Mouse (Mus musculus) hindbrain, embryonic 11.5 days (tissue): ENCODE data around the gene Me1. TPM values are rescaled to one million over a fixed set of nuclear protein-coding genes. Genes with fewer than 3 reads are reported as not detected.
A peak's percentile ranks its signal among the peaks of the same experiment; 100 is the strongest.

Source experiments
- ATAC-seq: fragments of 200-750 bp; cut with Nextera tagmentation; 2 replicates; pipeline ENCODE4 v1.8.0; 2017; ENCODE audit warnings: mild to moderate bottlenecking, moderate TSS enrichment, moderate library complexity; ENCODE audit not compliant: low FRiP score
- DNase-seq: peaks from one replicate; pipeline ENCODE4 v3.0.0-alpha.2; 2015; ENCODE audit warnings: low spot score
- H3K27ac ChIP-seq: fragments of 300-500 bp; sonication (generic); 2 replicates; pipeline ENCODE4 v1.5.1; 2014; ENCODE audit warnings: mild to moderate bottlenecking, low read depth, low read length
- H3K27me3 ChIP-seq: fragments of 300-500 bp; sonication (generic); 2 replicates; pipeline ENCODE4 v1.6.1; 2014; ENCODE audit warnings: mild to moderate bottlenecking, low read length, moderate library complexity, mixed read lengths; ENCODE audit not compliant: control insufficient read depth, insufficient read depth
- H3K36me3 ChIP-seq: fragments of 300-500 bp; sonication (generic); 2 replicates; pipeline ENCODE4 v1.6.1; 2014; ENCODE audit warnings: mild to moderate bottlenecking, low read length, moderate library complexity, mixed read lengths; ENCODE audit not compliant: control insufficient read depth, insufficient read depth
- H3K4me1 ChIP-seq: fragments of 300-500 bp; sonication (generic); replicated peaks from 2 replicates; pipeline ENCODE4 v1.6.1; 2014; ENCODE audit warnings: low read length, mixed read lengths; ENCODE audit not compliant: control insufficient read depth, insufficient read depth
- H3K4me2 ChIP-seq: fragments of 300-500 bp; sonication (generic); replicated peaks from 2 replicates; pipeline ENCODE4 v1.6.1; 2014; ENCODE audit warnings: mild to moderate bottlenecking, low read depth, low read length
- H3K4me3 ChIP-seq: fragments of 300-500 bp; sonication (generic); 2 replicates; pipeline ENCODE4 v1.5.1; 2014; ENCODE audit warnings: low read depth, low read length
- H3K9ac ChIP-seq: fragments of 300-500 bp; sonication (generic); 2 replicates; pipeline ENCODE4 v1.6.1; 2014; ENCODE audit warnings: low read depth, low read length
- H3K9me3 ChIP-seq: fragments of 300-500 bp; sonication (generic); 2 replicates; pipeline ENCODE4 v1.6.1; 2016; ENCODE audit warnings: low read length; ENCODE audit not compliant: control insufficient read depth
- WGBS: fragments of 180-500 bp; shearing (Covaris S2); extraction: QIAGEN DNeasy Blood & Tissue Kit; methylation state at CpG from one replicate; pipeline ENCODE4 v1.1.7; 2014; 5-methylcytosine and 5-hydroxymethylcytosine counted together
- polyA plus RNA-seq: library from polyadenylated mRNA; unstranded; fragments of >200 nt; fragmentation: Nextera tagmentation; extraction: Ambion mirVana; gene quantifications from 2 replicates; pipeline ENCODE4 v1.2.1, GENCODE M21; 2014

The Me1 gene
- polyA plus RNA-seq, 1 experiment from 2014 or later, result 13.2 TPM

- 85% methylated on average over 11 of the region's 11 CpGs for WGBS
- no peaks in the 10 kb centered on the region for H3K4me1 ChIP-seq
Observed at GRCm38 (mm10) chr9:86679843-86680417, 15.8 kb downstream of the Me1 start.

GRCm38 (mm10) chr9:86676246-86676645, 19.5 kb downstream of the Me1 start:
- no peaks in the 10 kb centered on the region for H3K36me3 ChIP-seq
- H3K9me3 ChIP-seq, result no peaks in the 10 kb centered on the region
- no peak overlapping the region for H3K27ac ChIP-seq
- DNase-seq, result no peak
- 94% methylated on average over 3 of the region's 3 CpGs for WGBS
- H3K9ac ChIP-seq, result no peak overlapping the region
- no peak overlapping the region for H3K4me3 ChIP-seq
- no peaks in the 10 kb centered on the region for H3K27me3 ChIP-seq
- ATAC-seq, result no peak
- no peak overlapping the region for H3K4me2 ChIP-seq
- no peaks in the 10 kb centered on the region for H3K4me1 ChIP-seq

More at GRCm38 (mm10) chr9:86679843-86680417, 15.8 kb downstream of the Me1 start:
- H3K9ac ChIP-seq, result no peak overlapping the region
- H3K4me2 ChIP-seq, result no peak overlapping the region
- H3K36me3 ChIP-seq, result no peaks in the 10 kb centered on the region
- no peak overlapping the region for H3K4me3 ChIP-seq
- no peaks in the 10 kb centered on the region for H3K27me3 ChIP-seq
- ATAC-seq, result no peak
- H3K27ac ChIP-seq, result no peak overlapping the region
- no peaks in the 10 kb centered on the region for H3K9me3 ChIP-seq
- no peak for DNase-seq

- H3K9me3 ChIP-seq, result no peaks in the 10 kb centered on the region
- ATAC-seq (no peak), DNase-seq (no peak)
- no peak overlapping the region for H3K4me2 ChIP-seq
- no peaks in the 10 kb centered on the region for H3K27me3 ChIP-seq
- H3K9ac ChIP-seq, result no peak overlapping the region
- no peaks in the 10 kb centered on the region for H3K4me1 ChIP-seq
- H3K27ac ChIP-seq, result no peak overlapping the region
- 92% methylated on average over 2 of the region's 2 CpGs for whole genome bisulfite sequencing
- H3K36me3 ChIP-seq, result no peaks in the 10 kb centered on the region
- no peak overlapping the region for H3K4me3 ChIP-seq
Observed at GRCm38 (mm10) chr9:86675426-86675825, 20.3 kb downstream of the Me1 start.

GRCm38 (mm10) chr9:86672907-86673472, 22.8 kb downstream of the Me1 start:
- H3K4me2 ChIP-seq, result no peak overlapping the region
- no peak overlapping the region for H3K9ac ChIP-seq
- no peak for DNase-seq
- no peaks in the 10 kb centered on the region for H3K9me3 ChIP-seq
- no peak overlapping the region for H3K27ac ChIP-seq
- H3K4me3 ChIP-seq, result no peak overlapping the region
- ATAC-seq, result no peak
- H3K4me1 ChIP-seq, result no peaks in the 10 kb centered on the region
- H3K36me3 ChIP-seq, result no peaks in the 10 kb centered on the region
- no peaks in the 10 kb centered on the region for H3K27me3 ChIP-seq
- 73% methylated on average over 5 of the region's 5 CpGs for WGBS

- no peak overlapping the region for H3K4me3 ChIP-seq
- H3K9ac ChIP-seq, result no peak overlapping the region
- H3K27me3 ChIP-seq, result no peaks in the 10 kb centered on the region
- no peak overlapping the region for H3K27ac ChIP-seq
- H3K36me3 ChIP-seq, result no peaks in the 10 kb centered on the region
- no peaks in the 10 kb centered on the region for H3K4me1 ChIP-seq
- no peaks in the 10 kb centered on the region for H3K9me3 ChIP-seq
- H3K4me2 ChIP-seq, result no peak overlapping the region
- ATAC-seq (no peak), DNase-seq (no peak)
- 47% methylated on average over 8 of the region's 8 CpGs for WGBS
Observed at GRCm38 (mm10) chr9:86668590-86669252, 27.0 kb downstream of the Me1 start.

GRCm38 (mm10) chr9:86667138-86667750, 28.5 kb downstream of the Me1 start:
- no peaks in the 10 kb centered on the region for H3K9me3 ChIP-seq
- DNase-seq (no peak), ATAC-seq (no peak)
- H3K4me3 ChIP-seq, result no peak overlapping the region
- 87% methylated on average over 7 of the region's 7 CpGs for WGBS
- no peak overlapping the region for H3K4me2 ChIP-seq
- H3K4me1 ChIP-seq, result no peaks in the 10 kb centered on the region
- no peak overlapping the region for H3K9ac ChIP-seq
- H3K27ac ChIP-seq, result no peak overlapping the region
- H3K27me3 ChIP-seq, result no peaks in the 10 kb centered on the region
- no peaks in the 10 kb centered on the region for H3K36me3 ChIP-seq

GRCm38 (mm10) chr9:86661679-86662078, 34.1 kb downstream of the Me1 start:
- WGBS, result 97% methylated on average over 6 of the region's 6 CpGs
- Histone ChIP-seq H3K9me3 (no peaks in the 10 kb centered on the region), H3K36me3 (no peaks in the 10 kb centered on the region), H3K27ac (no peak overlapping the region), H3K4me2 (no peak overlapping the region), H3K9ac (no peak overlapping the region), H3K27me3 (no peaks in the 10 kb centered on the region), H3K4me1 (no peaks in the 10 kb centered on the region), H3K4me3 (no peak overlapping the region)
- ATAC-seq (no peak), DNase-seq (peak; percentile 36)

- no peaks in the 10 kb centered on the region for H3K9me3 ChIP-seq
- no peak overlapping the region for H3K27ac ChIP-seq
- H3K4me2 ChIP-seq, result no peak overlapping the region
- DNase-seq (no peak), ATAC-seq (no peak)
- H3K36me3 ChIP-seq, result no peaks in the 10 kb centered on the region
- 89% methylated on average over 3 of the region's 3 CpGs for WGBS
- no peaks in the 10 kb centered on the region for H3K27me3 ChIP-seq
- no peak overlapping the region for H3K9ac ChIP-seq
- no peaks in the 10 kb centered on the region for H3K4me1 ChIP-seq
- H3K4me3 ChIP-seq, result no peak overlapping the region
Observed at GRCm38 (mm10) chr9:86661266-86661665, 34.5 kb downstream of the Me1 start.
